Mouse (Mus musculus) heart, adult 2 months (tissue): ENCODE data around the gene Rph3al.

Source experiments
- CTCF ChIP-seq: fragments of 200-600 bp; IDR thresholded peaks from 2 replicates; pipeline ENCODE4 v1.8.1; 2022; ENCODE audit warnings: antibody characterized with exemption, mild to moderate bottlenecking, moderate library complexity
- EP300 ChIP-seq: fragments of 200-500 bp; IDR thresholded peaks from 2 replicates; pipeline ENCODE4 v1.6.1; 2011; ENCODE audit warnings: low read depth, low read length, control low read depth; ENCODE audit not compliant: insufficient read depth

GRCm38 (mm10) chr11:75876043-75876780 lies 62.0 kb downstream of the Rph3al start:
- TF ChIP-seq CTCF (no peak), EP300 (no peak)
